Mouse (Mus musculus) left cerebral cortex, postnatal 4 days (tissue): ENCODE measurements around the gene Rwdd2b. TPM values are rescaled to one million over a fixed set of nuclear protein-coding genes. Genes with fewer than 3 reads are reported as not detected.

ENCODE experiments used
- DNase-seq: peaks from one replicate; pipeline ENCODE4 v3.0.0-alpha.2; 2022
- intact Hi-C: fragments of 180-260 bp; cut with DNase I; formaldehyde crosslinking; loops from one replicate; pipeline ENCODE4 v1.15.1; 2025
- total RNA-seq, 2 experiments: library from RNA; stranded (reverse); gene quantifications; 2 replicates each; pipeline ENCODE4 v1.2.3; 2021

Rwdd2b gene
- 10 to 100 TPM; 12.4 to 12.5 TPM for total RNA-seq

- DNase-seq = peak; percentile 93
- intact Hi-C loops = no loop called here
Observed at GRCm38 (mm10) chr16:87440184-87440686, at the start of gene Rwdd2b. TSS of gene Rwdd2b (minus strand) at chr16:87440573.

- intact Hi-C loops = no loop called here
- DNase-seq = no peak
Observed at GRCm38 (mm10) chr16:87488605-87489004, 48.2 kb upstream of the Rwdd2b start.

GRCm38 (mm10) chr16:87486739-87487138, 46.4 kb upstream of the Rwdd2b start:
- no peak for DNase-seq
- intact Hi-C loops = no loop called here

GRCm38 (mm10) chr16:87484367-87484766, 44.0 kb upstream of the Rwdd2b start:
- intact Hi-C loops = loop anchor here (5.0 kb wide), 1 partner anchor 62 kb away; no protein-coding TSS in a partner anchor
- DNase-seq = no peak

- intact Hi-C loops = no loop called here
- no peak for DNase-seq
Observed at GRCm38 (mm10) chr16:87470579-87470978, 30.2 kb upstream of the Rwdd2b start.

GRCm38 (mm10) chr16:87458752-87459151, 18.4 kb upstream of the Rwdd2b start:
- intact Hi-C loops = no loop called here
- DNase-seq = no peak

GRCm38 (mm10) chr16:87455180-87455611, 14.8 kb upstream of the Rwdd2b start:
- DNase-seq = no peak
- intact Hi-C loops = no loop called here

GRCm38 (mm10) chr16:87454419-87455179, 14.2 kb upstream of the Rwdd2b start, which contains the start of gene Usp16:
TSS of gene Usp16 (plus strand) at chr16:87454703.
- intact Hi-C loops = no loop called here
- DNase-seq = peak; percentile 90

- intact Hi-C loops = no loop called here
- no peak for DNase-seq
Observed at GRCm38 (mm10) chr16:87453226-87453625, 12.9 kb upstream of the Rwdd2b start.

- intact Hi-C loops = no loop called here
- DNase-seq = no peak
Observed at GRCm38 (mm10) chr16:87445528-87445927, 5.2 kb upstream of the Rwdd2b start.

GRCm38 (mm10) chr16:87445110-87445509, 4.7 kb upstream of the Rwdd2b start:
- intact Hi-C loops = no loop called here
- DNase-seq = no peak

- intact Hi-C loops = no loop called here
Observed at GRCm38 (mm10) chr16:87444071-87444470, 3.7 kb upstream of the Rwdd2b start.

GRCm38 (mm10) chr16:87443245-87443644, 2.9 kb upstream of the Rwdd2b start:
- no peak for DNase-seq
- intact Hi-C loops = no loop called here

More at GRCm38 (mm10) chr16:87444071-87444470, 3.7 kb upstream of the Rwdd2b start:
- DNase-seq = no peak

- DNase-seq = no peak
- intact Hi-C loops = no loop called here
Observed at GRCm38 (mm10) chr16:87442291-87442690, 1.9 kb upstream of the Rwdd2b start.

- DNase-seq = no peak
- intact Hi-C loops = no loop called here
Observed at GRCm38 (mm10) chr16:87441089-87441488, 716 bp upstream of the Rwdd2b start.

- intact Hi-C loops = no loop called here
Observed at GRCm38 (mm10) chr16:87438697-87439096, 1.7 kb downstream of the Rwdd2b start.

GRCm38 (mm10) chr16:87437096-87437495, 3.3 kb downstream of the Rwdd2b start:
- no peak for DNase-seq
- intact Hi-C loops = no loop called here

More at GRCm38 (mm10) chr16:87438697-87439096, 1.7 kb downstream of the Rwdd2b start:
- no peak for DNase-seq

GRCm38 (mm10) chr16:87435411-87436205, 4.8 kb downstream of the Rwdd2b start:
- intact Hi-C loops = no loop called here
- no peak for DNase-seq

- no peak for DNase-seq
- intact Hi-C loops = no loop called here
Observed at GRCm38 (mm10) chr16:87434946-87435345, 5.4 kb downstream of the Rwdd2b start.

GRCm38 (mm10) chr16:87434266-87434665, 6.1 kb downstream of the Rwdd2b start:
- intact Hi-C loops = no loop called here
- no peak for DNase-seq

- peak; percentile 98 for DNase-seq
- intact Hi-C loops = no loop called here
Observed at GRCm38 (mm10) chr16:87432033-87432814, 8.1 kb downstream of the Rwdd2b start, which contains the start of gene Ltn1. TSS of gene Ltn1 (minus strand) at chr16:87432612.
